Mouse (Mus musculus) intestine, postnatal 0 days (tissue): ENCODE measurements around the gene Rtf1. TPM values are rescaled to one million over a fixed set of nuclear protein-coding genes. Genes with fewer than 3 reads are reported as not detected.
"Not testable (repeated sequence)": the region's sequence is repeated elsewhere in the genome, so short reads cannot be mapped to it uniquely, and the experiment has no call there.

ENCODE experiments used
- ATAC-seq: fragments of 200-750 bp; cut with Nextera tagmentation; 2 replicates; pipeline ENCODE4 v1.8.0; 2017; ENCODE audit warnings: mild to moderate bottlenecking, moderate TSS enrichment, moderate library complexity
- H3K27ac ChIP-seq: fragments of 300-500 bp; sonication (generic); 2 replicates; pipeline ENCODE4 v1.5.1; 2014; ENCODE audit warnings: mild to moderate bottlenecking, low read depth, low read length, moderate library complexity
- H3K27me3 ChIP-seq: fragments of 300-500 bp; sonication (generic); replicated peaks from 2 replicates; pipeline ENCODE4 v1.6.1; 2014; ENCODE audit warnings: low read length, mixed read lengths; ENCODE audit not compliant: control insufficient read depth, insufficient read depth
- H3K36me3 ChIP-seq: fragments of 300-500 bp; sonication (generic); 2 replicates; pipeline ENCODE4 v1.6.1; 2014; ENCODE audit warnings: mild to moderate bottlenecking, moderate library complexity; ENCODE audit not compliant: control insufficient read depth, insufficient read depth
- H3K4me1 ChIP-seq: fragments of 300-500 bp; sonication (generic); replicated peaks from 2 replicates; pipeline ENCODE4 v1.6.1; 2014; ENCODE audit warnings: antibody characterized with exemption, low read length, mixed read lengths; ENCODE audit not compliant: control insufficient read depth, insufficient read depth
- H3K4me2 ChIP-seq: fragments of 300-500 bp; sonication (generic); replicated peaks from 2 replicates; pipeline ENCODE4 v1.6.1; 2014; ENCODE audit warnings: low read depth, mild to moderate bottlenecking, moderate library complexity
- H3K4me3 ChIP-seq: fragments of 300-500 bp; sonication (generic); 2 replicates; pipeline ENCODE4 v1.5.1; 2014; ENCODE audit warnings: low read depth, low read length
- H3K9ac ChIP-seq: fragments of 300-500 bp; sonication (generic); 2 replicates; pipeline ENCODE4 v1.6.1; 2014; ENCODE audit warnings: mild to moderate bottlenecking, low read depth, low read length
- H3K9me3 ChIP-seq: fragments of 300-500 bp; sonication (generic); 2 replicates; pipeline ENCODE4 v1.6.1; 2016; ENCODE audit warnings: mixed run types; ENCODE audit not compliant: control insufficient read depth
- CTCF ChIP-seq: sonication (generic); IDR thresholded peaks from 2 replicates; pipeline ENCODE4 v1.5.1; 2016; ENCODE audit warnings: low read depth, mild to moderate bottlenecking, control low read depth, antibody characterized with exemption, moderate library complexity
- WGBS: fragments of 180-500 bp; shearing (Covaris S2); extraction: QIAGEN DNeasy Blood & Tissue Kit; methylation state at CpG from one replicate; pipeline ENCODE4 v1.1.7; 2014; 5-methylcytosine and 5-hydroxymethylcytosine counted together
- polyA plus RNA-seq: library from polyadenylated mRNA; unstranded; fragments of >200 nt; fragmentation: Nextera tagmentation; extraction: Ambion mirVana; gene quantifications from 2 replicates; pipeline ENCODE4 v1.2.1, GENCODE M21; 2015

The Rtf1 gene
- polyA plus RNA-seq, 1 experiment from 2014 or later = 29.4 TPM

- Histone ChIP-seq H3K27me3 (no peaks in the 10 kb centered on the region), H3K4me1 (no peaks in the 10 kb centered on the region), H3K4me2 (no peak overlapping the region), H3K4me3 (no peak overlapping the region), H3K27ac (no peak overlapping the region), H3K36me3 (peaks cover 3% of the 10 kb centered on the region; the same call in 1 of the 2 replicates), H3K9ac (no peak overlapping the region), H3K9me3 (no peaks in the 10 kb centered on the region)
- no peak for TF ChIP-seq CTCF
- no peak for ATAC-seq
- 91% methylated on average over 2 of the region's 2 CpGs for WGBS
Measured at GRCm38 (mm10) chr2:119694826-119695225, 20.0 kb downstream of the Rtf1 start.

GRCm38 (mm10) chr2:119696111-119696510, 21.2 kb downstream of the Rtf1 start:
- H3K36me3 ChIP-seq = peaks cover 3% of the 10 kb centered on the region; the same call in 1 of the 2 replicates
- no peak overlapping the region for H3K9ac ChIP-seq
- H3K4me2 ChIP-seq = no peak overlapping the region
- H3K27me3 ChIP-seq = no peaks in the 10 kb centered on the region
- TF ChIP-seq CTCF = no peak
- no peak overlapping the region for H3K27ac ChIP-seq
- WGBS = 63% methylated on average over 1 of the region's 1 CpGs
- H3K9me3 ChIP-seq = no peaks in the 10 kb centered on the region
- no peak for ATAC-seq
- H3K4me3 ChIP-seq = no peak overlapping the region
- H3K4me1 ChIP-seq = no peaks in the 10 kb centered on the region

- Histone ChIP-seq H3K4me3 (no peak overlapping the region), H3K4me2 (no peak overlapping the region), H3K27ac (no peak overlapping the region), H3K4me1 (no peaks in the 10 kb centered on the region), H3K9me3 (no peaks in the 10 kb centered on the region), H3K36me3 (peaks cover 3% of the 10 kb centered on the region; the same call in 1 of the 2 replicates), H3K27me3 (no peaks in the 10 kb centered on the region), H3K9ac (no peak overlapping the region)
- WGBS = 88% methylated on average over 2 of the region's 2 CpGs
- ATAC-seq = no peak
- no peak for TF ChIP-seq CTCF
Measured at GRCm38 (mm10) chr2:119698472-119698871, 23.6 kb downstream of the Rtf1 start.

- TF ChIP-seq CTCF = no peak
- H3K36me3 ChIP-seq = peaks cover 3% of the 10 kb centered on the region; the same call in 1 of the 2 replicates
- no peaks in the 10 kb centered on the region for H3K27me3 ChIP-seq
- no peaks in the 10 kb centered on the region for H3K9me3 ChIP-seq
- no peak overlapping the region for H3K4me2 ChIP-seq
- ATAC-seq = no peak
- H3K9ac ChIP-seq = no peak overlapping the region
- 93% methylated on average over 3 of the region's 3 CpGs for WGBS
- no peak overlapping the region for H3K27ac ChIP-seq
- no peaks in the 10 kb centered on the region for H3K4me1 ChIP-seq
- H3K4me3 ChIP-seq = no peak overlapping the region
Measured at GRCm38 (mm10) chr2:119699962-119700361, 25.1 kb downstream of the Rtf1 start.

GRCm38 (mm10) chr2:119703171-119703570, 28.3 kb downstream of the Rtf1 start:
- Histone ChIP-seq H3K27ac (no peak overlapping the region), H3K4me3 (no peak overlapping the region), H3K9me3 (no peaks in the 10 kb centered on the region), H3K4me1 (no peaks in the 10 kb centered on the region), H3K4me2 (no peak overlapping the region), H3K9ac (no peak overlapping the region), H3K36me3 (peaks cover 10% of the 10 kb centered on the region), H3K27me3 (no peaks in the 10 kb centered on the region)
- 88% methylated on average over 2 of the region's 2 CpGs for WGBS
- TF ChIP-seq CTCF = no peak
- no peak for ATAC-seq

GRCm38 (mm10) chr2:119707676-119708075, 32.8 kb downstream of the Rtf1 start:
- Histone ChIP-seq H3K27me3 (no peaks in the 10 kb centered on the region), H3K9me3 (no peaks in the 10 kb centered on the region), H3K4me3 (no peak overlapping the region), H3K27ac (no peak overlapping the region), H3K9ac (no peak overlapping the region), H3K4me1 (no peaks in the 10 kb centered on the region), H3K36me3 (peaks cover 24% of the 10 kb centered on the region), H3K4me2 (no peak overlapping the region)
- no peak for TF ChIP-seq CTCF
- no peak for ATAC-seq
- 76% methylated on average over 3 of the region's 3 CpGs for WGBS

GRCm38 (mm10) chr2:119710011-119710410, 35.1 kb downstream of the Rtf1 start:
- no peak overlapping the region for H3K4me2 ChIP-seq
- peaks cover 25% of the 10 kb centered on the region for H3K36me3 ChIP-seq
- no peak for ATAC-seq
- H3K4me3 ChIP-seq = no peak overlapping the region
- WGBS = 89% methylated on average over 3 of the region's 3 CpGs
- no peaks in the 10 kb centered on the region for H3K9me3 ChIP-seq
- H3K27ac ChIP-seq = no peak overlapping the region
- no peaks in the 10 kb centered on the region for H3K27me3 ChIP-seq
- TF ChIP-seq CTCF = no peak
- H3K9ac ChIP-seq = no peak overlapping the region
- no peaks in the 10 kb centered on the region for H3K4me1 ChIP-seq

- H3K36me3 ChIP-seq = peaks cover 48% of the 10 kb centered on the region
- not testable (repeated sequence) for H3K4me3 ChIP-seq, H3K27me3 ChIP-seq, H3K9me3 ChIP-seq, H3K27ac ChIP-seq, ATAC-seq, H3K9ac ChIP-seq, H3K4me2 ChIP-seq, H3K4me1 ChIP-seq
- WGBS = 93% methylated on average over 2 of the region's 2 CpGs
Measured at GRCm38 (mm10) chr2:119715868-119716267, 41.0 kb downstream of the Rtf1 start.
